Mouse (Mus musculus) liver, embryonic 12.5 days (tissue): ENCODE results near the gene Mrpl23. TPM values are rescaled to one million over a fixed set of nuclear protein-coding genes. Genes with fewer than 3 reads are reported as not detected.
A peak's percentile ranks its signal among the peaks of the same experiment; 100 is the strongest.

Source experiments
- ATAC-seq: fragments of 200-750 bp; cut with Nextera tagmentation; 2 replicates; pipeline ENCODE4 v1.8.0; 2017; ENCODE audit warnings: moderate number of reproducible peaks, mild to moderate bottlenecking, moderate library complexity
- H3K27ac ChIP-seq: fragments of 300-500 bp; sonication (generic); 2 replicates; pipeline ENCODE4 v1.5.1; 2016; ENCODE audit warnings: mild to moderate bottlenecking
- H3K27me3 ChIP-seq: fragments of 300-500 bp; sonication (generic); replicated peaks from 2 replicates; pipeline ENCODE4 v1.6.1; 2016; ENCODE audit warnings: mild to moderate bottlenecking, moderate library complexity
- H3K36me3 ChIP-seq: fragments of 300-500 bp; sonication (generic); 2 replicates; pipeline ENCODE4 v1.6.1; 2016; ENCODE audit warnings: mild to moderate bottlenecking, moderate library complexity
- H3K4me1 ChIP-seq: fragments of 300-500 bp; sonication (generic); 2 replicates; pipeline ENCODE4 v1.6.1; 2016
- H3K4me2 ChIP-seq: fragments of 300-500 bp; sonication (generic); 2 replicates; pipeline ENCODE4 v1.6.1; 2016; ENCODE audit warnings: mild to moderate bottlenecking, moderate library complexity
- H3K4me3 ChIP-seq: fragments of 300-500 bp; sonication (generic); 2 replicates; pipeline ENCODE4 v1.5.1; 2016; ENCODE audit warnings: mild to moderate bottlenecking, moderate library complexity
- H3K9ac ChIP-seq: fragments of 300-500 bp; sonication (generic); 2 replicates; pipeline ENCODE4 v1.6.1; 2016; ENCODE audit warnings: mild to moderate bottlenecking, moderate library complexity
- H3K9me3 ChIP-seq: fragments of 300-500 bp; sonication (generic); replicated peaks from 2 replicates; pipeline ENCODE4 v1.6.1; 2016; ENCODE audit warnings: mild to moderate bottlenecking, moderate library complexity
- WGBS: fragments of 180-500 bp; shearing (Covaris S2); methylation state at CpG from one replicate; pipeline ENCODE4 v1.1.7; 2016; ENCODE audit not compliant: insufficient replicate concordance; 5-methylcytosine and 5-hydroxymethylcytosine counted together
- polyA plus RNA-seq: library from polyadenylated mRNA; unstranded; fragments of >200 nt; fragmentation: Nextera tagmentation; extraction: Ambion mirVana; gene quantifications from 2 replicates; pipeline ENCODE4 v1.2.1, GENCODE M21; 2016

Mrpl23 gene
- polyA plus RNA-seq, 1 experiment from 2014 or later = 14.4 TPM

DNA sequence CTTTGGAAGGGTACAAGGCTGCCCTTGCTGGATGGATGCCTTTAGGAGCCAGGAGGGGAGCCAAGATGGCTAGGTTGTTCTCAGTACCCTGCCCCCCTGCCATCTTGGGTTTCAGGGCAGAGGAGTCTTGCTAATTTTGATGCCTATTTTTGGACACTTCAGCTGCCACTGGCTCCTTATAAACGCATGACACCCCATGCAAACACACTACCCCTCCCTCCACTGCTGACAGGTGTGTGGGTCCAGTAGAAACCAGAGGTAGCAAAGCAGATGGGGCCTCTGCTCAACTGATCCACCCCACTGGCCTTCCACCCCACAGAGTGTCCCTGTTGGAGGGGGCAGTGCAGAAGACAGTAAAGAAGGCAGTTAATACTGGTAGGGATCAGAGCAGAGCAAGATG is 32.5 kb upstream of the Mrpl23 start:
- Histone ChIP-seq H3K27ac (no peak overlapping the region), H3K9me3 (no peaks in the 10 kb centered on the region), H3K4me3 (no peak overlapping the region), H3K36me3 (no peaks in the 10 kb centered on the region), H3K9ac (no peak overlapping the region), H3K4me1 (no peaks in the 10 kb centered on the region), H3K4me2 (no peak overlapping the region), H3K27me3 (peaks cover 5% of the 10 kb centered on the region; the same call in 1 of the 2 replicates)
- ATAC-seq = no peak
- 65% methylated on average over 1 of the region's 1 CpGs for WGBS

DNA sequence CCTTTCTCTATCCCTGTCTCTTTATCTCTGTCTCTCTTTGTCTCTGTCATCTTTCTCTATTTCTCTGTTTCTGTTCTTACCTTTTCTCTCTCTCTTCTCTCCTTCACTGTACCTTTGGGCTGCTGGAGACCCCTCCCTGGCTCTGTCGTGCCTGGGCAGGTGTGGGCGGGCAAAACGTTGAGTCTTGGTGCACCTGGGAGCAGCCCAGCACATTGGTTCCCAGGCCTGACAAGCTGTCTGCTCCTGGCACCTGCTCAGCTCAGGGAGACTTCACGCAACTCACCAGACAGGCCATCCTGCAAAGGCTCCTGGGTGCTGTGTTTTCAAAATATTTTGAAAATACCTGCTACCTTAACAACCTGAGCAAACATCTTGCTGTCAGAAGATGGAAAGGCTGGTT is 29.3 kb upstream of the Mrpl23 start:
- 57% methylated on average over 4 of the region's 4 CpGs for WGBS
- peaks cover 16% of the 10 kb centered on the region for H3K27me3 ChIP-seq
- no peaks in the 10 kb centered on the region for H3K9me3 ChIP-seq
- no peak overlapping the region for H3K27ac ChIP-seq
- H3K36me3 ChIP-seq = no peaks in the 10 kb centered on the region
- no peak overlapping the region for H3K9ac ChIP-seq
- ATAC-seq = no peak
- no peak overlapping the region for H3K4me2 ChIP-seq
- H3K4me3 ChIP-seq = no peak overlapping the region
- peaks cover 9% of the 10 kb centered on the region for H3K4me1 ChIP-seq

DNA sequence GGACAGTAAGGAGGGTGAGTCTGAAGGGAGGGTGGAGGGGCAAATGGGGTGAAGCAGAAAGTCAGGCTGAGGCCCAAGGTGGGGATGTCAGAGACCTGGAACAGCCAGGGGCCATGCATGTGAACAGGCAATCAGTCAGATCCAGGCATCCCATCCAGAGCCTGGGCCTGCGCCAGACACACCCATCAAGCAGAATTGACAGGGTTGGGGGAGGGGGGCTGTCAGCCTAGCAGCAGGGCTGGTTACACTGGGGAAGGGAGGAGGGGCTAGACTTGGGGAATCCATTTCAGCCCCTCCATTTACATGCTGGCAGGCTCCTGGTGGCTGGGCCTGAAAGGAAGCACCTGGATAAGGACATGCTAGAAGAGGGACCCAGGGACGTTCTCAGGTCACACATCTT is 26.5 kb upstream of the Mrpl23 start:
- Histone ChIP-seq H3K9ac (no peak overlapping the region), H3K4me3 (no peak overlapping the region), H3K4me1 (peaks cover 14% of the 10 kb centered on the region), H3K4me2 (no peak overlapping the region), H3K9me3 (no peaks in the 10 kb centered on the region), H3K27ac (no peak overlapping the region), H3K27me3 (peaks cover 30% of the 10 kb centered on the region), H3K36me3 (no peaks in the 10 kb centered on the region)
- WGBS = 31% methylated on average over 2 of the region's 2 CpGs
- no peak for ATAC-seq

GRCm38 (mm10) chr7:142506501-142506900 is 26.0 kb upstream of the Mrpl23 start:
- Histone ChIP-seq H3K9ac (no peak overlapping the region), H3K4me3 (no peak overlapping the region), H3K4me1 (peaks cover 14% of the 10 kb centered on the region), H3K27ac (no peak overlapping the region), H3K36me3 (no peaks in the 10 kb centered on the region), H3K9me3 (no peaks in the 10 kb centered on the region), H3K27me3 (peaks cover 30% of the 10 kb centered on the region), H3K4me2 (no peak overlapping the region)
- no peak for ATAC-seq
- 45% methylated on average over 4 of the region's 4 CpGs for WGBS

DNA sequence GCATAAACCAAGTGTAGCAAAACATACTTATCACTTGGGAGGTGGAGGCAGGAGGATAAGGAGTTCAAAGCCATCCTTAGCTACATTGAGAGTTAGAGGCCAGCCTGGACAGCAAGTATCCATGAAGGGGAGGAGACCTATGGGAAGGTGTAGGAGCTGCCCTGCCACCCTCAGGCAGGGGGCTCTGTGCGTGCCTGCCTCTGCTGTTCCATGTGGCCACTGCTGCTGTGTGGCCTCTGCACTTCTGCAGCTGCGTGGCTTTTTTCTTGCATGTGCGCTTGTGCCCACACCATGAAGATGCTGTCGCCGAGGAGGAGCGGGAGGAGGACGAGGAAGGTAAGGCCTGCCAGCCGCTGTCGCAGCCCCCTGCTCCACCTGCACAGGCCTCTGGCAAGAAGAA is 25.0 kb upstream of the Mrpl23 start:
- ATAC-seq = no peak
- H3K4me2 ChIP-seq = no peak overlapping the region
- no peak overlapping the region for H3K4me3 ChIP-seq
- peaks cover 14% of the 10 kb centered on the region for H3K4me1 ChIP-seq
- H3K9ac ChIP-seq = no peak overlapping the region
- H3K27ac ChIP-seq = no peak overlapping the region
- H3K36me3 ChIP-seq = no peaks in the 10 kb centered on the region
- peaks cover 30% of the 10 kb centered on the region for H3K27me3 ChIP-seq
- 82% methylated on average over 9 of the region's 9 CpGs for WGBS
- H3K9me3 ChIP-seq = no peaks in the 10 kb centered on the region

- Histone ChIP-seq H3K27ac (no peak overlapping the region), H3K4me1 (peaks cover 14% of the 10 kb centered on the region), H3K27me3 (peaks cover 40% of the 10 kb centered on the region), H3K9ac (no peak overlapping the region), H3K4me2 (no peak overlapping the region), H3K9me3 (no peaks in the 10 kb centered on the region), H3K36me3 (no peaks in the 10 kb centered on the region), H3K4me3 (no peak overlapping the region)
- no peak for ATAC-seq
- 62% methylated on average over 14 of the region's 14 CpGs for WGBS
Measured at GRCm38 (mm10) chr7:142509518-142509917, 23.0 kb upstream of the Mrpl23 start.

GRCm38 (mm10) chr7:142510021-142510777 is 22.3 kb upstream of the Mrpl23 start:
- H3K4me1 ChIP-seq = peaks cover 14% of the 10 kb centered on the region
- H3K9ac ChIP-seq = no peak overlapping the region
- no peaks in the 10 kb centered on the region for H3K36me3 ChIP-seq
- H3K27ac ChIP-seq = no peak overlapping the region
- no peak overlapping the region for H3K4me2 ChIP-seq
- H3K4me3 ChIP-seq = no peak overlapping the region
- H3K27me3 ChIP-seq = peaks cover 47% of the 10 kb centered on the region
- ATAC-seq = no peak
- WGBS = 36% methylated on average over 12 of the region's 12 CpGs
- H3K9me3 ChIP-seq = no peaks in the 10 kb centered on the region

DNA sequence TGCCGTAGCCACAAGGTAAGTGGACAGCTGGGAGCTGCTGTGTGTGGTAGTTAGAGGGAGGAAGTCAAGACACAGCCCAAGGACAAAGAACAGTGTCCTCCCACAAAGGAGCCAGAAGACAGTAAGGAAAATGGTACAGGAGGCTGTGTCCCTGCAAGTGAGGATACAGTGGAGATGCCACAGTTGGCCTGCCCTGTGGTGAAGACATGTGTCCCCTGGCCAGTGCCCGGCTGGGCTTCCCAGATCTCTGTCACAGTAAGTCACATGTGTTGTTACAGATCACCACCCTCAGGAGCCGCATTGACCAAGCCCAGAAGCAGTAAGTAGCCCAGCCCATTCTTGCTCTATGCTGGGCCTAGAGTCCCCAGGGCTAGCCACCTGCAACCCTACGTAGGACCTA is 18.4 kb upstream of the Mrpl23 start:
- H3K4me3 ChIP-seq = no peak overlapping the region
- H3K9me3 ChIP-seq = no peaks in the 10 kb centered on the region
- no peak overlapping the region for H3K4me2 ChIP-seq
- H3K9ac ChIP-seq = no peak overlapping the region
- no peak overlapping the region for H3K27ac ChIP-seq
- peaks cover 42% of the 10 kb centered on the region for H3K27me3 ChIP-seq
- no peaks in the 10 kb centered on the region for H3K36me3 ChIP-seq
- no peak for ATAC-seq
- 67% methylated on average over 4 of the region's 4 CpGs for WGBS
- H3K4me1 ChIP-seq = peaks cover 22% of the 10 kb centered on the region; the same call in 1 of the 2 replicates

- 53% methylated on average over 21 of the region's 21 CpGs for WGBS
- Histone ChIP-seq H3K27me3 (peaks cover 33% of the 10 kb centered on the region; the same call in 1 of the 2 replicates), H3K27ac (peak overlapping the region; percentile 28; the same call in 1 of the 2 replicates), H3K4me3 (no peak overlapping the region), H3K4me1 (peaks cover 19% of the 10 kb centered on the region), H3K4me2 (no peak overlapping the region), H3K9ac (no peak overlapping the region), H3K9me3 (no peaks in the 10 kb centered on the region), H3K36me3 (no peaks in the 10 kb centered on the region)
- no peak for ATAC-seq
Measured at GRCm38 (mm10) chr7:142516221-142516978, 16.1 kb upstream of the Mrpl23 start.

GRCm38 (mm10) chr7:142517531-142517930 is 15.0 kb upstream of the Mrpl23 start:
- no peak for ATAC-seq
- Histone ChIP-seq H3K27ac (no peak overlapping the region), H3K4me3 (no peak overlapping the region), H3K4me2 (no peak overlapping the region), H3K4me1 (peaks cover 29% of the 10 kb centered on the region), H3K36me3 (no peaks in the 10 kb centered on the region), H3K9me3 (no peaks in the 10 kb centered on the region), H3K9ac (no peak overlapping the region), H3K27me3 (peaks cover 33% of the 10 kb centered on the region; the same call in 1 of the 2 replicates)
- 18% methylated on average over 3 of the region's 3 CpGs for WGBS

DNA sequence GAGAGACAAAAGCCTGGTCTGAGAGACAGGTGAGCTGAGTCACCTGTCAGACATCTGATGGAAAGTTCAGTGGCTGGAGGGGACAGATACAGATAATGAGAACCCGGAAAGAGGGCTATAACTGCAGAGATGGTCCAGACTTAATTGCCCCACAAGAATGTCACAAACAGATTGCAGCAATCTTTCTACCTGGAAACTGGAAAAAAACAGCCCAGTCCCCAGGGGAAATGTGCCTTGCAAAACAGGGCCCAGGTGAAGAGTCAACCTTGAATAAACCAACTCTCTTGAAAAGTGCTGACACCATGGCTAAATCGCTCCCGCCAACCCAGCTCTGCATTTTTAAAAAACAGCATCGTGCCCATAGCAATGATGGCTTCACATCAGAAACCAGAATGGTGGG is 12.2 kb upstream of the Mrpl23 start:
- H3K9ac ChIP-seq = no peak overlapping the region
- no peaks in the 10 kb centered on the region for H3K36me3 ChIP-seq
- H3K4me3 ChIP-seq = no peak overlapping the region
- H3K27me3 ChIP-seq = peaks cover 15% of the 10 kb centered on the region; the same call in 1 of the 2 replicates
- ATAC-seq = no peak
- H3K27ac ChIP-seq = no peak overlapping the region
- WGBS = 74% methylated on average over 4 of the region's 4 CpGs
- H3K9me3 ChIP-seq = no peaks in the 10 kb centered on the region
- peaks cover 54% of the 10 kb centered on the region for H3K4me1 ChIP-seq
- no peak overlapping the region for H3K4me2 ChIP-seq

- Histone ChIP-seq H3K27me3 (no peaks in the 10 kb centered on the region), H3K9me3 (no peaks in the 10 kb centered on the region), H3K36me3 (no peaks in the 10 kb centered on the region), H3K27ac (no peak overlapping the region), H3K4me3 (no peak overlapping the region), H3K4me1 (peaks cover 60% of the 10 kb centered on the region), H3K4me2 (no peak overlapping the region), H3K9ac (no peak overlapping the region)
- WGBS = 25% methylated on average over 4 of the region's 4 CpGs
- ATAC-seq = no peak
Measured at GRCm38 (mm10) chr7:142522352-142522751, 10.1 kb upstream of the Mrpl23 start.
